Mouse (Mus musculus) bone marrow macrophage, adult 2 months (primary cell): ENCODE measurements around the gene Fasn.

Experiments
- CTCF ChIP-seq: IDR thresholded peaks from 2 replicates; pipeline ENCODE4 v1.5.1; 2012; ENCODE audit warnings: low read depth, mild to moderate bottlenecking, low read length, moderate library complexity
- POLR2A ChIP-seq: IDR thresholded peaks from 2 replicates; pipeline ENCODE4 v1.6.1; 2012; ENCODE audit warnings: mild to moderate bottlenecking, low read depth, low read length, borderline replicate concordance

DNA sequence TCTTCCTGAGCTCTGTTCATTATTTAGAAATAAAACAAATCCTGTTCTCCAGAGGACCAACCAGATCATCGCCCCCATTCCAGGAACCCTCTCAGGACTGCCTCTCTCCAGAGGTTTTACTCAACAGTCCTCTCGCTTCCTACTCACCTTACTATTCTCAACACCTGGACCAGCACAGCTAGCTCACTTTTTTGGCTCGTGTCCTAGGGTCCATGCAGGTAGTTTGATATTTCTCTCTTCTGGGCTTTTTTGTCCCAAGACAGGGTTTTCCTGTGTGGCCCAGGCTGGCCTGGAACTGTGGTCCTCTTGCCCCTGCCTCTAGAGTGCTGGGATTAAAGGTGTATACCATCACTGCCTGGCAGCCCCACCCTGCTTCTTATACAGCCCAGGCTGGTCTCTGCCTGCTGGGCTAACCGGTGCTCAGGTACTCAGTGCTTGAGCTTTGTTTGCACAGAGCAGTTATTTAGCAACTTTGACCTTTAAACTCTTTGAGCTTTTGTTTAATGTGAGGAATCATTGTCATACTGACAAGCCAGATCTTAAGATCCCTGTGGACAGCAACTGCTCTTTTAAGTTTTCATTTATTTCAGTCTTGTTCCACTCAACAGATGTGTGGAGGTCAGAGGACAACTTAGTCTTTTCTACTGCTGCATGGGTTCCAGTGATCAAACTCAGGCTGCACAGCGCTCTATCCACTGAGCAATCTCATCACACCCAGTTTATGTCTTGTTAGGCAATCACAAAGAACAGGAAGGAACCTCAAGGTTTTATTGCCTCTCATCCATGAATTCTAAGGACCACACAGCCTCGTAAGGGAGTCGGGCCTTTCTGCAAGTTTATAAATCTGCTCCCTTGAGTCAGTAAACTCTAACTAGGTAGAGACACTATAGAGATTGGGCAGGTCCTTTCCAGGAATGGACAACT is 18.7 kb downstream of the Fasn start:
- TF ChIP-seq CTCF (no peak), POLR2A (no peak)
